Mouse (Mus musculus): ENCODE results near the gene Dlk2.

GRCm38 (mm10) chr17:46254106-46254505 lies 43.1 kb upstream of the Dlk2 start:
- TF ChIP-seq CTCF (IDR thresholded peaks at IDR 0.05; ENCODE audit: control insufficient read depth, insufficient read depth, low read length) (no peak), POLR2A (IDR thresholded peaks at IDR 0.05; ENCODE audit: borderline replicate concordance, control insufficient read depth, low read depth, low read length) (0 out of 2 replicates have a peak, but pooled peaks have one; percentile 3)
